Mouse (Mus musculus) hindbrain, postnatal 0 days (tissue): ENCODE data around the gene Dst. TPM values are rescaled to one million over a fixed set of nuclear protein-coding genes. Genes with fewer than 3 reads are reported as not detected.
A peak's percentile ranks its signal among the peaks of the same experiment; 100 is the strongest.

Experiments used
- ATAC-seq: fragments of 200-750 bp; cut with Nextera tagmentation; 2 replicates; pipeline ENCODE4 v1.8.0; 2017; ENCODE audit warnings: mild to moderate bottlenecking, moderate TSS enrichment, moderate library complexity
- DNase-seq: peaks from one replicate; pipeline ENCODE4 v3.0.0-alpha.2; 2015; ENCODE audit warnings: low spot score
- H3K27ac ChIP-seq: fragments of 300-500 bp; sonication (generic); 2 replicates; pipeline ENCODE4 v1.5.1; 2014; ENCODE audit warnings: mild to moderate bottlenecking
- H3K27me3 ChIP-seq: fragments of 300-500 bp; sonication (generic); 2 replicates; pipeline ENCODE4 v1.6.1; 2014; ENCODE audit warnings: low read length, mixed read lengths; ENCODE audit not compliant: insufficient read depth
- H3K36me3 ChIP-seq: fragments of 300-500 bp; sonication (generic); 2 replicates; pipeline ENCODE4 v1.6.1; 2014; ENCODE audit warnings: low read length, mixed read lengths; ENCODE audit not compliant: insufficient read depth
- H3K4me1 ChIP-seq: fragments of 300-500 bp; sonication (generic); 2 replicates; pipeline ENCODE4 v1.6.1; 2014; ENCODE audit warnings: antibody characterized with exemption, low read length, mixed read lengths; ENCODE audit not compliant: insufficient read depth
- H3K4me2 ChIP-seq: fragments of 300-500 bp; sonication (generic); 2 replicates; pipeline ENCODE4 v1.6.1; 2014; ENCODE audit warnings: low read depth, mild to moderate bottlenecking, low read length, moderate library complexity, mixed read lengths
- H3K4me3 ChIP-seq: fragments of 300-500 bp; sonication (generic); 2 replicates; pipeline ENCODE4 v1.5.1; 2014; ENCODE audit warnings: low read length
- H3K9ac ChIP-seq: fragments of 300-500 bp; sonication (generic); replicated peaks from 2 replicates; pipeline ENCODE4 v1.6.1; 2014; ENCODE audit warnings: mild to moderate bottlenecking, low read length, moderate library complexity, mixed read lengths
- H3K9me3 ChIP-seq: fragments of 300-500 bp; sonication (generic); 2 replicates; pipeline ENCODE4 v1.6.1; 2016; ENCODE audit warnings: low read length, mixed read lengths
- CTCF ChIP-seq: IDR thresholded peaks from 2 replicates; pipeline ENCODE4 v1.5.1; 2016; ENCODE audit warnings: antibody characterized with exemption, control low read depth, low read depth
- WGBS: fragments of 180-500 bp; shearing (Covaris S2); extraction: QIAGEN DNeasy Blood & Tissue Kit; methylation state at CpG from one replicate; pipeline ENCODE4 v1.1.7; 2014; 5-methylcytosine and 5-hydroxymethylcytosine counted together
- polyA plus RNA-seq: library from polyadenylated mRNA; unstranded; fragments of >200 nt; fragmentation: Nextera tagmentation; extraction: Ambion mirVana; gene quantifications from 2 replicates; pipeline ENCODE4 v1.2.1, GENCODE M21; 2015
- total RNA-seq: library from RNA; depleted of rRNA; stranded (reverse); fragments of >200 nt; gene quantifications from 2 replicates; pipeline ENCODE4 v1.2.3, GENCODE M21; 2014

Dst gene
- total and polyA plus RNA-seq, 2 experiments from 2014 or later = 33.0 to 155 TPM

GRCm38 (mm10) chr1:34051251-34051650 lies 143.2 kb downstream of the Dst start:
- Histone ChIP-seq H3K27me3 (no peaks in the 10 kb centered on the region), H3K9ac (no peak overlapping the region), H3K9me3 (no peaks in the 10 kb centered on the region), H3K27ac (no peak overlapping the region), H3K4me3 (no peak overlapping the region), H3K36me3 (no peaks in the 10 kb centered on the region), H3K4me2 (no peak overlapping the region), H3K4me1 (peaks cover 2% of the 10 kb centered on the region)
- DNase-seq (no peak), ATAC-seq (no peak)
- WGBS = 86% methylated on average over 3 of the region's 3 CpGs
- TF ChIP-seq CTCF = no peak

- DNase-seq (no peak), ATAC-seq (no peak)
- H3K36me3 ChIP-seq = no peaks in the 10 kb centered on the region
- H3K9me3 ChIP-seq = no peaks in the 10 kb centered on the region
- TF ChIP-seq CTCF = no peak
- peaks cover 2% of the 10 kb centered on the region; the same call in 1 of the 2 replicates for H3K4me1 ChIP-seq
- H3K9ac ChIP-seq = no peak overlapping the region
- no peak overlapping the region for H3K27ac ChIP-seq
- H3K27me3 ChIP-seq = no peaks in the 10 kb centered on the region
- no peak overlapping the region for H3K4me3 ChIP-seq
- no peak overlapping the region for H3K4me2 ChIP-seq
- 69% methylated on average over 5 of the region's 5 CpGs for WGBS
Observed at GRCm38 (mm10) chr1:34052422-34052821, 144.4 kb downstream of the Dst start.

GRCm38 (mm10) chr1:34054970-34055369 lies 146.9 kb downstream of the Dst start:
- TF ChIP-seq CTCF = no peak
- no peak overlapping the region for H3K27ac ChIP-seq
- no peak overlapping the region for H3K4me3 ChIP-seq
- 92% methylated on average over 10 of the region's 10 CpGs for WGBS
- DNase-seq (no peak), ATAC-seq (no peak)
- no peaks in the 10 kb centered on the region for H3K9me3 ChIP-seq
- H3K9ac ChIP-seq = no peak overlapping the region
- H3K36me3 ChIP-seq = no peaks in the 10 kb centered on the region
- H3K4me2 ChIP-seq = no peak overlapping the region
- no peaks in the 10 kb centered on the region for H3K27me3 ChIP-seq
- peaks cover 2% of the 10 kb centered on the region; the same call in 1 of the 2 replicates for H3K4me1 ChIP-seq

- Histone ChIP-seq H3K4me2 (no peak overlapping the region), H3K4me3 (no peak overlapping the region), H3K9me3 (no peaks in the 10 kb centered on the region), H3K27ac (no peak overlapping the region), H3K4me1 (peaks cover 13% of the 10 kb centered on the region), H3K27me3 (no peaks in the 10 kb centered on the region), H3K9ac (no peak overlapping the region), H3K36me3 (no peaks in the 10 kb centered on the region)
- TF ChIP-seq CTCF = no peak
- ATAC-seq = no peak
- 93% methylated on average over 14 of the region's 14 CpGs for whole genome bisulfite sequencing
- no peak for DNase-seq
Observed at GRCm38 (mm10) chr1:34056658-34057057, 148.6 kb downstream of the Dst start.

DNA sequence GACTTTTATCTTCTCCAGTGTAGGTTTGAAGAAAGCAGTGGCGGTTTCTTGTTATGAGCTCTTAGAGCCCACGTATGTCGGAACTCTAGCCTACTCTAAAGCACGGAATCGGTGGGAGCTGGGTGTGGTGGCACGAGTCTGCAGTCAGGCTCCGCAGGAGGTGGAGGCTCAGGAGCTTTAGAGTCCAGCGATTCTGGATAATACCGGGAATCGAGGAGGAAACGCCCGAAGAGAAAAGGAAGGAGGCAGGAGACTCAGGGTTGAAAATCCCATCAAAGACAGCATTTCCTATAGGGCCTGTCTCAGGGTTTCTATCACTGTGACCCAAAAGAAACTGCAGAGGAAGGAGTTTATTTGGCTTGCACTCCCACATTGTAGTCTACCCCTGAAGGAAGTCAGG lies 151.2 kb downstream of the Dst start:
- 84% methylated on average over 12 of the region's 12 CpGs for WGBS
- H3K27ac ChIP-seq = no peak overlapping the region
- no peak for TF ChIP-seq CTCF

DNA sequence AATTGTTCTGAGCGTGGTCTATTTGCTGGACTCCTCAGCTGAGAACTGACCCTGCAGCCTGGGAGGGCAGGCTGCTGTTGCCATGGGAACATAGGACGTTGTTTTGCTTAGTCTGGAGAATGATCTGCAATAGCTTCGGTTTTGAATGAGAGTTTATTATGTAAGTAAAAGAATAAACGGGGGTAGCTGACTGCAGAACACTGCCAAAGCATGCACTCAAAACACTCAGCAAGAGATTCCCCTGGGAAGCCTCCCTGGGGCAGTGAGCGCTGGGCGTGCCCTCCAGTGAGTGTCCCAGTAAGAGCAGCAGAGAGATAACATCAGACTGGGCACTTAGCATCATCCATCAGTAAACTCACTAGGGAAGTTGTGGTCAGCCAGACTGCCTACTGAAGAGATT lies 152.4 kb downstream of the Dst start:
- Histone ChIP-seq H3K27ac (no peak overlapping the region), H3K4me2 (peak overlapping the region; percentile 29; the same call in 1 of the 2 replicates), H3K36me3 (no peaks in the 10 kb centered on the region), H3K4me1 (peaks cover 10% of the 10 kb centered on the region), H3K4me3 (no peak overlapping the region), H3K27me3 (no peaks in the 10 kb centered on the region), H3K9ac (no peak overlapping the region), H3K9me3 (no peaks in the 10 kb centered on the region)
- ATAC-seq (0 out of 2 replicates have a peak, but pooled peaks have one; percentile 29), DNase-seq (peak; percentile 46)
- no peak for TF ChIP-seq CTCF
- 7% methylated on average over 6 of the region's 6 CpGs for WGBS

More for the DNA sequence above, 151.2 kb downstream of the Dst start:
- H3K4me1 ChIP-seq = peaks cover 10% of the 10 kb centered on the region
- H3K9ac ChIP-seq = no peak overlapping the region
- H3K4me3 ChIP-seq = no peak overlapping the region
- no peaks in the 10 kb centered on the region for H3K9me3 ChIP-seq
- no peak overlapping the region for H3K4me2 ChIP-seq
- no peak for ATAC-seq
- no peaks in the 10 kb centered on the region for H3K36me3 ChIP-seq
- no peaks in the 10 kb centered on the region for H3K27me3 ChIP-seq
- no peak for DNase-seq

- no peaks in the 10 kb centered on the region for H3K36me3 ChIP-seq
- TF ChIP-seq CTCF = peak; percentile 74
- DNase-seq (peak; percentile 72), ATAC-seq (peak; percentile 76)
- no peak overlapping the region for H3K27ac ChIP-seq
- WGBS = 21% methylated on average over 4 of the region's 4 CpGs
- no peaks in the 10 kb centered on the region for H3K27me3 ChIP-seq
- H3K9ac ChIP-seq = no peak overlapping the region
- H3K4me1 ChIP-seq = peaks cover 10% of the 10 kb centered on the region
- no peak overlapping the region for H3K4me3 ChIP-seq
- 0 out of 2 replicates have a peak overlapping the region, but pooled peaks have one; percentile 29 for H3K4me2 ChIP-seq
- no peaks in the 10 kb centered on the region for H3K9me3 ChIP-seq
Observed at GRCm38 (mm10) chr1:34061078-34061477, 153.1 kb downstream of the Dst start.
